Mouse (Mus musculus) testis, adult 2 months (tissue): ENCODE results near the gene Spon1.

Experiments
- CTCF ChIP-seq: fragments of 200-500 bp; IDR thresholded peaks from 2 replicates; pipeline ENCODE4 v1.5.1; 2012; ENCODE audit warnings: low read depth, mild to moderate bottlenecking, inconsistent platforms, low read length, moderate library complexity; ENCODE audit not compliant: control insufficient read depth, insufficient read depth, insufficient replicate concordance
- POLR2A ChIP-seq: fragments of 200-500 bp; IDR thresholded peaks from 2 replicates; pipeline ENCODE4 v1.6.1; 2012; ENCODE audit warnings: low read depth, mild to moderate bottlenecking, inconsistent platforms, low read length, moderate library complexity; ENCODE audit not compliant: control insufficient read depth

DNA sequence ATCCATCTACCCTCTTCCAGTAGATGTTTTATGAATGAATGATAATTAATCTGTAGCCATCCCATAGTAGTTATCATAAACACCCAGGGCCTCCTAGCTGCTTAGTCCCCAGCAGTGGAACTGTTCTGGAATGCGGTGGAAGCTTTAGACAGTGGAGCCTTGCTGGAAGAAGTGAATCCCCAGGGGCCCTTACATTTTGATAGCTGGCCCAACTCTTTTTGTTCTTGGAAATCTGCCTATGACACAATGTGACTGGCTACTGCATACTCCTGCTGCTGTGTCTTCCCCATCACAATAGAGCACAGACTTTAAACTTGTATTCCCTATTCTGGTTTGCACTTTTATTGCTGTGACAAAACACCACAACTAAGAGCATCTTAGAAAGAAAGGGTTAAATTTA is 107.0 kb downstream of the Spon1 start:
- no peak for TF ChIP-seq POLR2A
- no peak for TF ChIP-seq CTCF
